Mouse (Mus musculus): ENCODE results near the gene C9. TPM values are rescaled to one million over a fixed set of nuclear protein-coding genes. Genes with fewer than 3 reads are reported as not detected.

Gene C9
- polyA plus RNA-seq (2021; fragmentation: Nextera tagmentation): not detected in 2 replicates
- long read RNA-seq, experiment 1: 0 reads
- long read RNA-seq, experiment 2: 0 reads

GRCm38 (mm10) chr15:6445135-6445534 is at the start of gene C9:
C9 (plus strand) TSS chr15:6445327.

GRCm38 (mm10) chr15:6522653-6523167 is 77.6 kb downstream of the C9 start, which contains the start of gene Fyb:
Fyb (plus strand) TSS chr15:6522853.

Other genes with a start within 250 kb of the C9 start
- gene Dab2, start 145.5 kb upstream of the C9 start, polyA plus RNA-seq (2021; fragmentation: Nextera tagmentation): 2.6 and 2.8 TPM in 2 replicates
- 4.2 and 4.4 TPM in 2 replicates for gene Fyb, start 77.5 kb downstream of the C9 start, polyA plus RNA-seq (2021; fragmentation: Nextera tagmentation)

Data from left cerebral cortex, adult 6 months (tissue).